8 mouse cellular contexts compared by ENCODE assay signal in the genomic region with DNA sequence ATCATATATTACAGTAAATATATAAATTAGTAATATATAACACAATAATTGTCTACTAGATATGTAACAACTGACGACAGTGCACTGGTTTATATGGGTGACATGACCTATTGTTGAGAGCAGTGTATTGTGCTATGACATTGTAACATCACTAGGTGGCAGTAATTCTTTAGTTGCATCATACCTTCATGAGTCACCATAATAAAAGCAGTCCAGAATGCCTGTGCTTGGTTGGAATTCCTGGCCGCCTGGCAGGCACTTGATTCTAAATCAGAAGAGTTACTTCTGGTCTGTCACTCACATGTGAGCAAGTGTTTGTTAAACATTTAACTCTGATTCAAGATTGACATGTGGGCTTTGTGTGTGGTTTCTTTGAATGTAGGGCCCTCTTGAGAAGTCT. TPM values are rescaled to one million over a fixed set of nuclear protein-coding genes. Genes with fewer than 3 reads are reported as not detected.
A peak's percentile ranks its signal among the peaks of the same experiment; 100 is the strongest.
DNase-seq lines count a peak whose midpoint lies in the region; ATAC-seq and TF ChIP-seq lines count a peak whose summit lies in the region.

No protein-coding gene starts in this region.

- DNase-seq in midbrain, embryonic 11.5 days (ENCODE audit: low spot score, missing footprints): no peak
- no peak for DNase-seq in midbrain, embryonic 10.5 days (ENCODE audit: low spot score)
- DNase-seq in forebrain, embryonic 14.5 days (ENCODE audit: low spot score): peak; percentile 74
- peak; percentile 74 for DNase-seq in kidney, postnatal 0 days (ENCODE audit: low spot score)
- DNase-seq in urinary bladder, postnatal 4 days (ENCODE audit: low spot score in 2 of 2): no peak
- no peak for DNase-seq in testis, postnatal 14 days (ENCODE audit: low spot score)

- WGBS in midbrain, embryonic 11.5 days: 45% methylated on average over 2 of the region's 2 CpGs
- 49% methylated on average over 2 of the region's 2 CpGs for WGBS in midbrain, embryonic 10.5 days
- 27% methylated on average over 2 of the region's 2 CpGs for WGBS in bone marrow, adult 2 months
- WGBS in forebrain, embryonic 14.5 days: 38% methylated on average over 2 of the region's 2 CpGs
- 23% methylated on average over 2 of the region's 2 CpGs for WGBS in kidney, postnatal 0 days

- H3K4me2 ChIP-seq in midbrain, embryonic 11.5 days: no peak overlapping the region
- no peak overlapping the region for H3K4me2 ChIP-seq in forebrain, embryonic 14.5 days (ENCODE audit: low read length)
- no peak overlapping the region for H3K4me2 ChIP-seq in kidney, postnatal 0 days (ENCODE audit: low read length)

- peak; percentile 66 for ATAC-seq in midbrain, embryonic 11.5 days (ENCODE audit: low FRiP score)
- peak; percentile 52; the same call in 1 of the 2 replicates for ATAC-seq in forebrain, embryonic 14.5 days
- ATAC-seq in kidney, postnatal 0 days (replicated peaks; ENCODE audit: low FRiP score, low read depth): peak; percentile 68; the same call in 1 of the 2 replicates
- peak; percentile 64 for ATAC-seq in megakaryocyte, adult 5-6 weeks (ENCODE audit: poor library complexity, severe bottlenecking)

- H3K36me3 ChIP-seq in midbrain, embryonic 11.5 days (ENCODE audit: control insufficient read depth, insufficient read depth, low read length): no peaks in the 10 kb centered on the region
- no peaks in the 10 kb centered on the region for H3K36me3 ChIP-seq in midbrain, embryonic 10.5 days
- H3K36me3 ChIP-seq in forebrain, embryonic 14.5 days (ENCODE audit: control insufficient read depth, insufficient read depth, low read length): no peaks in the 10 kb centered on the region
- H3K36me3 ChIP-seq in kidney, postnatal 0 days (ENCODE audit: insufficient read depth, low read length): no peaks in the 10 kb centered on the region

- no peaks in the 10 kb centered on the region for H3K27me3 ChIP-seq in midbrain, embryonic 11.5 days (ENCODE audit: control insufficient read depth, insufficient read depth, low read length)
- no peaks in the 10 kb centered on the region for H3K27me3 ChIP-seq in midbrain, embryonic 10.5 days (ENCODE audit: low read depth, poor library complexity, severe bottlenecking)
- no peaks in the 10 kb centered on the region for H3K27me3 ChIP-seq in forebrain, embryonic 14.5 days (replicated peaks; ENCODE audit: control insufficient read depth, insufficient read depth, low read length)
- no peaks in the 10 kb centered on the region for H3K27me3 ChIP-seq in kidney, postnatal 0 days (ENCODE audit: insufficient read depth, low read length)

- no peak overlapping the region for H3K4me3 ChIP-seq in midbrain, embryonic 11.5 days (ENCODE audit: low read depth, low read length)
- H3K4me3 ChIP-seq in midbrain, embryonic 10.5 days: no peak overlapping the region
- H3K4me3 ChIP-seq in bone marrow, adult 2 months (replicated peaks; ENCODE audit: control insufficient read depth, low read depth, low read length): no peak overlapping the region
- no peak overlapping the region for H3K4me3 ChIP-seq in forebrain, embryonic 14.5 days (ENCODE audit: low read depth, low read length)
- no peak overlapping the region for H3K4me3 ChIP-seq in kidney, postnatal 0 days (replicated peaks; ENCODE audit: low read depth, low read length)

- H3K9me3 ChIP-seq in midbrain, embryonic 11.5 days (ENCODE audit: control insufficient read depth, low read length): no peaks in the 10 kb centered on the region
- H3K9me3 ChIP-seq in midbrain, embryonic 10.5 days (replicated peaks): no peaks in the 10 kb centered on the region
- no peaks in the 10 kb centered on the region for H3K9me3 ChIP-seq in forebrain, embryonic 14.5 days (replicated peaks; ENCODE audit: control insufficient read depth, low read length)
- no peaks in the 10 kb centered on the region for H3K9me3 ChIP-seq in kidney, postnatal 0 days (replicated peaks; ENCODE audit: low read length)

- TF ChIP-seq CTCF in bone marrow, adult 2 months (IDR thresholded peaks at IDR 0.05; ENCODE audit: control insufficient read depth, insufficient read depth, low read length): peak; percentile 27; the same call in 1 of the 2 replicates
- TF ChIP-seq CTCF in kidney, postnatal 0 days (IDR thresholded peaks at IDR 0.05; ENCODE audit: low read depth): peak; percentile 73

- no peak overlapping the region for H3K9ac ChIP-seq in midbrain, embryonic 11.5 days (ENCODE audit: low read length)
- H3K9ac ChIP-seq in forebrain, embryonic 14.5 days (ENCODE audit: low read length): no peak overlapping the region
- no peak overlapping the region for H3K9ac ChIP-seq in kidney, postnatal 0 days (ENCODE audit: low read depth, low read length)

- no peaks in the 10 kb centered on the region for H3K4me1 ChIP-seq in midbrain, embryonic 11.5 days (ENCODE audit: control insufficient read depth, insufficient read depth, low read length)
- 0 out of 2 replicates have a peak, but pooled peaks cover 3% of the 10 kb centered on the region for H3K4me1 ChIP-seq in midbrain, embryonic 10.5 days
- no peaks in the 10 kb centered on the region for H3K4me1 ChIP-seq in bone marrow, adult 2 months (ENCODE audit: control insufficient read depth, insufficient read depth, low read length)
- H3K4me1 ChIP-seq in forebrain, embryonic 14.5 days (ENCODE audit: control insufficient read depth, insufficient read depth, low read length): no peaks in the 10 kb centered on the region
- no peaks in the 10 kb centered on the region for H3K4me1 ChIP-seq in kidney, postnatal 0 days (replicated peaks; ENCODE audit: insufficient read depth, low read length)

- H3K27ac ChIP-seq in midbrain, embryonic 11.5 days (ENCODE audit: low read depth, low read length): no peak overlapping the region
- no peak overlapping the region for H3K27ac ChIP-seq in midbrain, embryonic 10.5 days (replicated peaks)
- H3K27ac ChIP-seq in bone marrow, adult 2 months (ENCODE audit: control insufficient read depth, insufficient read depth, low read depth, low read length, poor library complexity): no peak overlapping the region
- H3K27ac ChIP-seq in forebrain, embryonic 14.5 days (ENCODE audit: low read depth, low read length): no peak overlapping the region
- H3K27ac ChIP-seq in kidney, postnatal 0 days: no peak overlapping the region

- no peak for TF ChIP-seq POLR2A in bone marrow, adult 2 months (IDR thresholded peaks at IDR 0.05; ENCODE audit: borderline replicate concordance, control insufficient read depth, low read depth, low read length)

RNA-seq across cellular contexts. Expression of a gene that starts 5.0 kb away (rescaled TPM):
- polyA plus RNA-seq in midbrain, embryonic 11.5 days (2014; fragmentation: Nextera tagmentation; extraction: Ambion mirVana): 58.1 and 61.0 TPM in 2 replicates
- 44.3 and 49.8 TPM in 2 replicates for polyA plus RNA-seq in midbrain, embryonic 10.5 days (2016; fragmentation: Nextera tagmentation; extraction: Ambion mirVana)
- 7.4 and 14.3 TPM in 2 replicates for polyA plus RNA-seq in bone marrow, adult 2 months (2011; ENCODE audit: insufficient read depth, insufficient read length, low replicate concordance, missing spikeins)
- 63.4 and 69.4 TPM in 2 replicates for polyA plus RNA-seq in forebrain, embryonic 14.5 days (2014; fragmentation: Nextera tagmentation; extraction: Ambion mirVana)
- polyA plus RNA-seq in kidney, postnatal 0 days (2015; fragmentation: Nextera tagmentation; extraction: Ambion mirVana): 47.4 and 47.8 TPM in 2 replicates
- 20.8 and 23.1 TPM in 2 replicates for total RNA-seq in megakaryocyte, adult 5-6 weeks (2015)
- total RNA-seq in megakaryocyte, adult 5-6 weeks (2017): 38.7 and 44.3 TPM in 2 replicates

RNA-seq across cellular contexts. Expression of a gene that starts 36.0 kb away (rescaled TPM):
- 79.8 and 94.0 TPM in 2 replicates for polyA plus RNA-seq in midbrain, embryonic 11.5 days (2014; fragmentation: Nextera tagmentation; extraction: Ambion mirVana)
- polyA plus RNA-seq in midbrain, embryonic 10.5 days (2016; fragmentation: Nextera tagmentation; extraction: Ambion mirVana): 68.3 and 71.5 TPM in 2 replicates
- polyA plus RNA-seq in bone marrow, adult 2 months (2011; ENCODE audit: insufficient read depth, insufficient read length, low replicate concordance, missing spikeins): 13.8 and 16.4 TPM in 2 replicates
- 68.7 and 81.7 TPM in 2 replicates for polyA plus RNA-seq in forebrain, embryonic 14.5 days (2014; fragmentation: Nextera tagmentation; extraction: Ambion mirVana)
- polyA plus RNA-seq in kidney, postnatal 0 days (2015; fragmentation: Nextera tagmentation; extraction: Ambion mirVana): 60.6 and 62.2 TPM in 2 replicates
- total RNA-seq in megakaryocyte, adult 5-6 weeks (2015): 27.9 and 35.9 TPM in 2 replicates
- 50.4 and 52.2 TPM in 2 replicates for total RNA-seq in megakaryocyte, adult 5-6 weeks (2017)

RNA-seq across cellular contexts. Expression of a gene that starts 56.1 kb away (rescaled TPM):
- not detected in 2 replicates for polyA plus RNA-seq in midbrain, embryonic 11.5 days (2014; fragmentation: Nextera tagmentation; extraction: Ambion mirVana)
- not detected in 2 replicates for polyA plus RNA-seq in midbrain, embryonic 10.5 days (2016; fragmentation: Nextera tagmentation; extraction: Ambion mirVana)
- polyA plus RNA-seq in bone marrow, adult 2 months (2011; ENCODE audit: insufficient read depth, insufficient read length, low replicate concordance, missing spikeins): 0.63 and 1.5 TPM in 2 replicates
- polyA plus RNA-seq in forebrain, embryonic 14.5 days (2014; fragmentation: Nextera tagmentation; extraction: Ambion mirVana): not detected in 2 replicates
- 0.97 and 1.2 TPM in 2 replicates for polyA plus RNA-seq in kidney, postnatal 0 days (2015; fragmentation: Nextera tagmentation; extraction: Ambion mirVana)
- 3.1 and 4.2 TPM in 2 replicates for total RNA-seq in megakaryocyte, adult 5-6 weeks (2015)
- total RNA-seq in megakaryocyte, adult 5-6 weeks (2017): 4.3 and 5.9 TPM in 2 replicates

Comparison
In these comparisons a context has a peak if more than half of its experiments do, and no peak if none do; other contexts are left out.
1. DNase-seq: peak in forebrain, embryonic 14.5 days (single experiment) and kidney, postnatal 0 days (single experiment); none in midbrain, embryonic 11.5 days (single experiment), midbrain, embryonic 10.5 days (single experiment), urinary bladder, postnatal 4 days (0 of 2) and testis, postnatal 14 days (single experiment).
2. Peak in every context shown above with its lines, with median percentiles within 50 percentile points of each other: ATAC-seq.